Mouse (Mus musculus) G1E (cell line): ENCODE results near the gene Bahcc1. TPM values are rescaled to one million over a fixed set of nuclear protein-coding genes. Genes with fewer than 3 reads are reported as not detected.

Source experiments
- ATAC-seq: 2 replicates; pipeline ENCODE4 v1.8.0; 2016; ENCODE audit warnings: mild to moderate bottlenecking; ENCODE audit not compliant: insufficient number of reproducible peaks, poor library complexity, low FRiP score, severe bottlenecking; ENCODE audit errors: extremely low read depth
- DNase-seq: peaks from one replicate; pipeline ENCODE4 v3.0.0; 2012; ENCODE audit warnings: low spot score
- H3K27me3 ChIP-seq: 2 replicates; pipeline ENCODE4 v1.6.1; 2012; ENCODE audit warnings: mild to moderate bottlenecking, low read length, inconsistent platforms; ENCODE audit not compliant: insufficient read depth
- H3K36me3 ChIP-seq: replicated peaks from 2 replicates; pipeline ENCODE3; 2012; ENCODE audit warnings: mild to moderate bottlenecking, inconsistent platforms
- H3K4me1 ChIP-seq: 2 replicates; pipeline ENCODE4 v1.6.1; 2012; ENCODE audit warnings: low read depth, low read length, inconsistent platforms, mixed read lengths; ENCODE audit not compliant: insufficient read depth
- H3K4me3 ChIP-seq: 2 replicates; pipeline ENCODE4 v1.5.1; 2012; ENCODE audit warnings: low read depth, mild to moderate bottlenecking, inconsistent platforms, low read length, moderate library complexity, mixed read lengths
- H3K9me3 ChIP-seq: replicated peaks from 2 replicates; pipeline ENCODE4 v1.6.1; 2012; ENCODE audit warnings: inconsistent platforms
- CTCF ChIP-seq: IDR thresholded peaks from 2 replicates; pipeline ENCODE4 v1.5.1; 2012; ENCODE audit warnings: low read depth, low read length, inconsistent platforms, mixed read lengths
- GATA1 ChIP-seq: IDR thresholded peaks from 2 replicates; pipeline ENCODE4 v1.6.1; 2012; ENCODE audit warnings: borderline replicate concordance, low read length, inconsistent platforms, mixed read lengths
- GATA2 ChIP-seq: IDR thresholded peaks from 2 replicates; pipeline ENCODE4 v1.6.1; 2012; ENCODE audit warnings: low read depth, low read length, inconsistent platforms, borderline replicate concordance
- POLR2AphosphoS5 ChIP-seq: IDR thresholded peaks from 2 replicates; pipeline ENCODE4 v1.6.1; 2012; ENCODE audit warnings: low read depth, low read length, inconsistent platforms; ENCODE audit not compliant: insufficient replicate concordance
- TAL1 ChIP-seq: conservative IDR thresholded peaks from 2 replicates; pipeline ENCODE4 v1.6.1; 2012; ENCODE audit warnings: low read depth, low read length, inconsistent platforms, mixed read lengths
- polyA plus RNA-seq: library from polyadenylated mRNA; stranded (reverse); fragments of >175 nt; gene quantifications from 2 replicates; pipeline ENCODE4 v1.2.3, GENCODE M21; 2012
- total RNA-seq, 2 experiments: library from RNA; stranded (forward) in 1 of 2; stranded (reverse) in 1 of 2; fragments of 200-1000 nt in 1 of 2; fragments of >200 nt in 1 of 2; fragmentation: Nextera tagmentation in 1 of 2; gene quantifications; 2 replicates each; pipeline ENCODE4 v1.2.3; 2014 to 2017

The Bahcc1 gene
- total and polyA plus RNA-seq, 3 experiments: 0.05 to 0.50 TPM; not detected in 1

DNA sequence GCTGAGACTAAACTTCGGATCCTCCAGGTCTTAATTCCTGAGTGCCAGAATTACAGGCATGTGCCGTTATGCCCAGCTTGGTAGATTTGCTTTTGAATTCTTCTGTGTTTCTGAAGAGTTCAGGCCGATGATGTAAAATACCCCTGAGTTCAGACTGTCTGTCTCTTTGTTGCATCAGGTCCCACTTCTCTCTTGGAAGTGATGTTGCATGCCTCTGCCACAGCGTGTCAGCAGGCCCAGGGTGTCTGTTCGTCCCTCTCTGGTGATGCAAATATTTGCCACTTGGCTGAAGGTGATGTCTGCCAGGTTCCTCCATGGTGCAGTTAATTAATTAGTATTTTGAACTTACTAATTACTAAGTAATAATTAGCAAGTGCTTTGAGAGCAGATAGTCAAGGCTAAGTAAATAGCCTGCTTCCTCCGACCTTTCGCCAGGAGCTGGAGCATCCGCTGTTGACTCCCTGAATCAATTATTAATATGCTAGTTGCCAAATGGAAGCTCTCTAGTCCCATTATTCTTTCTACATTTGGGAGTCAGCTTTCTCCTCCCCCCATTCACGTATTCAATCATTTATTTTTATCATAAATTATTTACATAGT, 26.6 kb upstream of the Bahcc1 start:
- no peaks in the 10 kb centered on the region for H3K36me3 ChIP-seq
- DNase-seq (no peak), ATAC-seq (no peak)
- no peak overlapping the region for H3K4me3 ChIP-seq
- peaks cover 9% of the 10 kb centered on the region for H3K27me3 ChIP-seq
- no peak for TF ChIP-seq CTCF
- TF ChIP-seq GATA2: no peak
- no peak for TF ChIP-seq POLR2AphosphoS5
- TF ChIP-seq GATA1: no peak
- TF ChIP-seq TAL1: no peak
- H3K4me1 ChIP-seq: no peaks in the 10 kb centered on the region
- H3K9me3 ChIP-seq: no peaks in the 10 kb centered on the region

DNA sequence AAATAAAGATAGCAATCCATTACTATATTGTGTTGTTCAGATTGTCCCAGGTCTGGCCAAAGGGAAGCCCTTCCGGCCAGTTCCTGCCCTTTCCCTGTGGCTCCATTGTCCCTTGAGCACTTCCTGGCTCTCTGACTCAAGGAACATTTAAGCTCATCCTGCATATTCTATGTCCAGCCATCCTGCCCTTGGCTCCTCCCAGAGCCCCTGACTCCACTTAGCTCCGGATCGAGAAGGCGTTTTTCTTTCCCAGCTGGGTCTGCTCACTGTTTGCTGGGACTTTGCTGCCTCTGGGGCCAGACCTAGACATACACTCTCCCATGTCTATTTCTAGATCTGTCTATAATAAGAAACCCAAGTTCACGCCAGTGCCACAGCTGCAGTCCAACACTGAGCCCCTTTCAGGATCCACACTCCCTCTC, 26.1 kb upstream of the Bahcc1 start:
- ATAC-seq (no peak), DNase-seq (no peak)
- TF ChIP-seq POLR2AphosphoS5: no peak
- no peak for TF ChIP-seq TAL1
- TF ChIP-seq GATA2: no peak
- TF ChIP-seq GATA1: no peak
- no peak for TF ChIP-seq CTCF
- peaks cover 9% of the 10 kb centered on the region for H3K27me3 ChIP-seq
- H3K4me1 ChIP-seq: no peaks in the 10 kb centered on the region
- no peaks in the 10 kb centered on the region for H3K36me3 ChIP-seq
- no peak overlapping the region for H3K4me3 ChIP-seq
- H3K9me3 ChIP-seq: no peaks in the 10 kb centered on the region

DNA sequence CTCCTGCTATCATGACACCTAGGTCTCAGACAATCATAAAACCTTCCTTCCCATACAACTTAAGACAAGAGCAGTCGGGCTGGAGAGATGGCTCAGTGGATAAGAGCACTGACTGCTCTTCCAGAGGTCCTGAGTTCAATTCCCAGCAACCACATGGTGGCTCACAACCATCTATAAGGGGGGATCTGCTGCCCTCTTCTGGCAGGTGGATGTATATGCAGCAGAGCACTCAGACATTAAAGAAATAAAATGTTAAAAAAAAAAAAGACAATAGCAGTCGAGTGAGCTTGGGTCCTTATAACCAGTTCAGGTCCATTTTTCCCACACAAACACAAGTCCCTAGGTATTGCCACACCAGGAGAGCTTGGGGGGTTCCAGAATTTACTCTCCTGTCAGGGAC, 23.9 kb upstream of the Bahcc1 start:
- Histone ChIP-seq H3K36me3 (no peaks in the 10 kb centered on the region), H3K9me3 (no peaks in the 10 kb centered on the region), H3K4me1 (no peaks in the 10 kb centered on the region), H3K27me3 (peaks cover 9% of the 10 kb centered on the region), H3K4me3 (no peak overlapping the region)
- TF ChIP-seq GATA1 (no peak), TAL1 (no peak), CTCF (peak; percentile 39; the same call in 1 of the 2 replicates), GATA2 (no peak), POLR2AphosphoS5 (no peak)
- ATAC-seq (no peak), DNase-seq (no peak)

DNA sequence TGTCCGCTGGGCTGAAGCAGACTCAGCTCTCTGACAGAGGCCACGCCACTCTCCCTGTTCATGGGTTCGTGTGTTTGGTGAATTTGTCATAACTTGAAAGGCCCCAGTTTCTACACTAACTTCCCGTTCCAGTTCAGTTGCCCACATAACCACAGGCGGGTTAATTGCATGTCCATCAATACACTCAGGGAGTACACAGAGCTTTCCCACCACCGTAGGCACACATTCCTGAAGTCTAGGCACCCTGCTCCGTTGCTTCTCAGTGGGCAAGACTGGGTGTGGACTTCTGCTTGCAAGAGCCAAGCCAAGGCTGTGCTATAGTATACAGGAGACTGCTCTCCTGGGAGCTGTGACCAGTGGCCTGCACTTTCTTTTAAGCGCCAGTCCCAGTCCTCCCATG, 23.3 kb upstream of the Bahcc1 start:
- ATAC-seq (no peak), DNase-seq (no peak)
- Histone ChIP-seq H3K4me1 (no peaks in the 10 kb centered on the region), H3K27me3 (peaks cover 9% of the 10 kb centered on the region), H3K9me3 (no peaks in the 10 kb centered on the region), H3K36me3 (no peaks in the 10 kb centered on the region), H3K4me3 (no peak overlapping the region)
- TF ChIP-seq CTCF (no peak), GATA1 (no peak), GATA2 (no peak), POLR2AphosphoS5 (no peak), TAL1 (no peak)

GRCm38 (mm10) chr11:120215726-120216241, 17.0 kb upstream of the Bahcc1 start:
- Histone ChIP-seq H3K27me3 (peaks cover 40% of the 10 kb centered on the region), H3K36me3 (no peaks in the 10 kb centered on the region), H3K9me3 (no peaks in the 10 kb centered on the region), H3K4me1 (peaks cover 2% of the 10 kb centered on the region; the same call in 1 of the 2 replicates), H3K4me3 (no peak overlapping the region)
- no peak for ATAC-seq
- no peak for DNase-seq
- TF ChIP-seq CTCF (no peak), GATA1 (no peak), GATA2 (no peak), POLR2AphosphoS5 (no peak), TAL1 (no peak)

DNA sequence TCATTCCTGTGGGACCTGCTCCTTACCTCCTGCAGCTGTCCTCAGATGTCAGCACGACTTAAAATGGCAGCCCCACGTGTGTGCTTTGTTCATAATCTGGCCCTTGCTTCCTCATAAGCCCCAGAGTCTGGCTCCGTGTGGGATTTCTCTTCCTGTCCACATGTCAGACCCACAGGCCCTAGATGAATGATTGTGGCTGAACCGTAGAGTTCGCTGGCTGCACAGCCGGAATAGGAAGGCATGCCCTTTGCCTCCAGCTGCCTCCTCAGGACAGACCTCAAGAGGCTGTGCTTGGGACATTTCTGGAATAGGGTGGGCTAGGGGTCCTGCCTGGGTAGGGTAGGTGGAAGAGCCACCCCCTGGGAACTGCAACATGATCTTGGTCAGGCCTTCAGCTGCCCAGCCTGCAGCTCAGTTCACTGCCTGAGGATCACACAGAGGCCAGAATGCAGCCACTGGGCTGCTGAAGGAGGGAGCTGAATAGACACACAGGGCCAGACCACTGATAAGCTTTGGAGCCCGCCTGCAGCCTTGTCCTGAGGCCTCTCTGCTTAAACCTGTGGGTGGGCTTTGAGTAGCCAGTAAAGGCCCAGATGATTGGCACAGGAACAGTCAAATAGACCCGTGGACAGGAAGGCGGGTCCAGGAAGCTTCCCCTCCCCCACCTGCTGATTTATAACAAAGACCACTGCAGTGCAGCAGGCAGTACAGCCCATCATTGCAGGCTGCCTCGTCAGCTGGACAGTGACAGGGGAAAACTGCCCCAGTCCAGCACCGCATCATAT, 16.0 kb upstream of the Bahcc1 start:
- no peak for DNase-seq
- peaks cover 2% of the 10 kb centered on the region; the same call in 1 of the 2 replicates for H3K4me1 ChIP-seq
- H3K4me3 ChIP-seq: no peak overlapping the region
- TF ChIP-seq GATA2 (no peak), TAL1 (no peak), GATA1 (no peak), CTCF (no peak), POLR2AphosphoS5 (no peak)
- peaks cover 49% of the 10 kb centered on the region for H3K27me3 ChIP-seq
- H3K9me3 ChIP-seq: no peaks in the 10 kb centered on the region
- H3K36me3 ChIP-seq: no peaks in the 10 kb centered on the region
- no peak for ATAC-seq
